Mouse (Mus musculus): Measurements from ENCODE around the gene Atp6v0e. TPM values are rescaled to one million over a fixed set of nuclear protein-coding genes. Genes with fewer than 3 reads are reported as not detected.

The Atp6v0e gene
- polyA plus RNA-seq, 1 experiment from 2014 or later: 122 TPM

- H3K27ac ChIP-seq (replicated peaks; ENCODE audit: low read depth, low read length): no peak overlapping the region
- WGBS: 97% methylated on average over 9 of the region's 9 CpGs
- peaks cover 3% of the 10 kb centered on the region; the same call in 1 of the 2 replicates for H3K36me3 ChIP-seq (replicated peaks; ENCODE audit: control insufficient read depth, insufficient read depth, low read depth, low read length)
- no peaks in the 10 kb centered on the region for H3K9me3 ChIP-seq (replicated peaks; ENCODE audit: control insufficient read depth, low read length)
- no peak overlapping the region for H3K4me2 ChIP-seq (ENCODE audit: low read depth, low read length)
- H3K4me1 ChIP-seq (ENCODE audit: control insufficient read depth, insufficient read depth, low read length): no peaks in the 10 kb centered on the region
- DNase-seq (ENCODE audit: low spot score) (no peak), ATAC-seq (replicated peaks; ENCODE audit: insufficient number of reproducible peaks, low FRiP score, low TSS enrichment, low read depth) (no peak)
- H3K27me3 ChIP-seq (ENCODE audit: control insufficient read depth, insufficient read depth, low read length): no peaks in the 10 kb centered on the region
- H3K9ac ChIP-seq (replicated peaks; ENCODE audit: low read length): no peak overlapping the region
- H3K4me3 ChIP-seq (ENCODE audit: low read depth, low read length): no peak overlapping the region
These were observed 29.8 kb upstream of the Atp6v0e start for GRCm38 (mm10) chr17:26633186-26633585.

- Histone ChIP-seq H3K27ac (replicated peaks; ENCODE audit: low read depth, low read length) (no peak overlapping the region), H3K27me3 (ENCODE audit: control insufficient read depth, insufficient read depth, low read length) (no peaks in the 10 kb centered on the region), H3K36me3 (replicated peaks; ENCODE audit: control insufficient read depth, insufficient read depth, low read depth, low read length) (peaks cover 3% of the 10 kb centered on the region; the same call in 1 of the 2 replicates), H3K4me2 (ENCODE audit: low read depth, low read length) (no peak overlapping the region), H3K4me3 (ENCODE audit: low read depth, low read length) (no peak overlapping the region), H3K9ac (replicated peaks; ENCODE audit: low read length) (no peak overlapping the region), H3K9me3 (replicated peaks; ENCODE audit: control insufficient read depth, low read length) (no peaks in the 10 kb centered on the region), H3K4me1 (ENCODE audit: control insufficient read depth, insufficient read depth, low read length) (no peaks in the 10 kb centered on the region)
- ATAC-seq (replicated peaks; ENCODE audit: insufficient number of reproducible peaks, low FRiP score, low TSS enrichment, low read depth) (no peak), DNase-seq (ENCODE audit: low spot score) (no peak)
- 96% methylated on average over 9 of the region's 9 CpGs for WGBS
These were observed 29.1 kb upstream of the Atp6v0e start for GRCm38 (mm10) chr17:26633926-26634325.

- no peak overlapping the region for H3K27ac ChIP-seq (replicated peaks; ENCODE audit: low read depth, low read length)
- 91% methylated on average over 7 of the region's 7 CpGs for WGBS
- H3K9me3 ChIP-seq (replicated peaks; ENCODE audit: control insufficient read depth, low read length): no peaks in the 10 kb centered on the region
- H3K4me3 ChIP-seq (ENCODE audit: low read depth, low read length): no peak overlapping the region
- no peak for DNase-seq (ENCODE audit: low spot score)
- no peak overlapping the region for H3K9ac ChIP-seq (replicated peaks; ENCODE audit: low read length)
- H3K27me3 ChIP-seq (ENCODE audit: control insufficient read depth, insufficient read depth, low read length): no peaks in the 10 kb centered on the region
- peaks cover 3% of the 10 kb centered on the region; the same call in 1 of the 2 replicates for H3K36me3 ChIP-seq (replicated peaks; ENCODE audit: control insufficient read depth, insufficient read depth, low read depth, low read length)
- ATAC-seq (replicated peaks; ENCODE audit: insufficient number of reproducible peaks, low FRiP score, low TSS enrichment, low read depth): no peak
- H3K4me2 ChIP-seq (ENCODE audit: low read depth, low read length): no peak overlapping the region
- no peaks in the 10 kb centered on the region for H3K4me1 ChIP-seq (ENCODE audit: control insufficient read depth, insufficient read depth, low read length)
These were observed 28.5 kb upstream of the Atp6v0e start for GRCm38 (mm10) chr17:26634539-26634938.

GRCm38 (mm10) chr17:26635951-26636350 is 27.1 kb upstream of the Atp6v0e start:
- 87% methylated on average over 7 of the region's 7 CpGs for WGBS
- no peaks in the 10 kb centered on the region for H3K27me3 ChIP-seq (ENCODE audit: control insufficient read depth, insufficient read depth, low read length)
- DNase-seq (ENCODE audit: low spot score) (no peak), ATAC-seq (replicated peaks; ENCODE audit: insufficient number of reproducible peaks, low FRiP score, low TSS enrichment, low read depth) (no peak)
- no peaks in the 10 kb centered on the region for H3K4me1 ChIP-seq (ENCODE audit: control insufficient read depth, insufficient read depth, low read length)
- H3K27ac ChIP-seq (replicated peaks; ENCODE audit: low read depth, low read length): no peak overlapping the region
- H3K9ac ChIP-seq (replicated peaks; ENCODE audit: low read length): no peak overlapping the region
- no peaks in the 10 kb centered on the region; the same call in 1 of the 2 replicates for H3K36me3 ChIP-seq (replicated peaks; ENCODE audit: control insufficient read depth, insufficient read depth, low read depth, low read length)
- no peak overlapping the region for H3K4me2 ChIP-seq (ENCODE audit: low read depth, low read length)
- H3K9me3 ChIP-seq (replicated peaks; ENCODE audit: control insufficient read depth, low read length): no peaks in the 10 kb centered on the region
- H3K4me3 ChIP-seq (ENCODE audit: low read depth, low read length): no peak overlapping the region

- no peak for ATAC-seq (replicated peaks; ENCODE audit: insufficient number of reproducible peaks, low FRiP score, low TSS enrichment, low read depth)
- Histone ChIP-seq H3K27me3 (ENCODE audit: control insufficient read depth, insufficient read depth, low read length) (no peaks in the 10 kb centered on the region), H3K4me3 (ENCODE audit: low read depth, low read length) (no peak overlapping the region), H3K27ac (replicated peaks; ENCODE audit: low read depth, low read length) (no peak overlapping the region), H3K36me3 (replicated peaks; ENCODE audit: control insufficient read depth, insufficient read depth, low read depth, low read length) (peaks cover 9% of the 10 kb centered on the region), H3K4me2 (ENCODE audit: low read depth, low read length) (no peak overlapping the region), H3K9me3 (replicated peaks; ENCODE audit: control insufficient read depth, low read length) (no peaks in the 10 kb centered on the region), H3K9ac (replicated peaks; ENCODE audit: low read length) (no peak overlapping the region), H3K4me1 (ENCODE audit: control insufficient read depth, insufficient read depth, low read length) (no peaks in the 10 kb centered on the region)
- 60% methylated on average over 4 of the region's 4 CpGs for whole genome bisulfite sequencing
- no peak for DNase-seq (ENCODE audit: low spot score)
These were observed 25.2 kb upstream of the Atp6v0e start for GRCm38 (mm10) chr17:26637851-26638250.

GRCm38 (mm10) chr17:26638655-26639054 is 24.4 kb upstream of the Atp6v0e start:
- Histone ChIP-seq H3K36me3 (replicated peaks; ENCODE audit: control insufficient read depth, insufficient read depth, low read depth, low read length) (peaks cover 9% of the 10 kb centered on the region), H3K4me3 (ENCODE audit: low read depth, low read length) (no peak overlapping the region), H3K9ac (replicated peaks; ENCODE audit: low read length) (no peak overlapping the region), H3K27me3 (ENCODE audit: control insufficient read depth, insufficient read depth, low read length) (no peaks in the 10 kb centered on the region), H3K4me2 (ENCODE audit: low read depth, low read length) (no peak overlapping the region), H3K9me3 (replicated peaks; ENCODE audit: control insufficient read depth, low read length) (no peaks in the 10 kb centered on the region), H3K27ac (replicated peaks; ENCODE audit: low read depth, low read length) (no peak overlapping the region), H3K4me1 (ENCODE audit: control insufficient read depth, insufficient read depth, low read length) (no peaks in the 10 kb centered on the region)
- 37% methylated on average over 7 of the region's 7 CpGs for WGBS
- ATAC-seq (replicated peaks; ENCODE audit: insufficient number of reproducible peaks, low FRiP score, low TSS enrichment, low read depth): 0 out of 2 replicates have a peak, but pooled peaks have one; percentile 26
- peak; percentile 80 for DNase-seq (ENCODE audit: low spot score)

GRCm38 (mm10) chr17:26639791-26640190 is 23.2 kb upstream of the Atp6v0e start:
- 75% methylated on average over 2 of the region's 2 CpGs for WGBS
- H3K36me3 ChIP-seq (replicated peaks; ENCODE audit: control insufficient read depth, insufficient read depth, low read depth, low read length): peaks cover 12% of the 10 kb centered on the region
- no peaks in the 10 kb centered on the region for H3K4me1 ChIP-seq (ENCODE audit: control insufficient read depth, insufficient read depth, low read length)
- no peaks in the 10 kb centered on the region for H3K27me3 ChIP-seq (ENCODE audit: control insufficient read depth, insufficient read depth, low read length)
- no peak overlapping the region for H3K27ac ChIP-seq (replicated peaks; ENCODE audit: low read depth, low read length)
- no peaks in the 10 kb centered on the region for H3K9me3 ChIP-seq (replicated peaks; ENCODE audit: control insufficient read depth, low read length)
- ATAC-seq (replicated peaks; ENCODE audit: insufficient number of reproducible peaks, low FRiP score, low TSS enrichment, low read depth): no peak
- DNase-seq (ENCODE audit: low spot score): no peak
- no peak overlapping the region for H3K9ac ChIP-seq (replicated peaks; ENCODE audit: low read length)
- H3K4me3 ChIP-seq (ENCODE audit: low read depth, low read length): no peak overlapping the region
- no peak overlapping the region for H3K4me2 ChIP-seq (ENCODE audit: low read depth, low read length)

- no peaks in the 10 kb centered on the region for H3K4me1 ChIP-seq (ENCODE audit: control insufficient read depth, insufficient read depth, low read length)
- H3K27ac ChIP-seq (replicated peaks; ENCODE audit: low read depth, low read length): no peak overlapping the region
- H3K36me3 ChIP-seq (replicated peaks; ENCODE audit: control insufficient read depth, insufficient read depth, low read depth, low read length): peaks cover 12% of the 10 kb centered on the region
- no peaks in the 10 kb centered on the region for H3K9me3 ChIP-seq (replicated peaks; ENCODE audit: control insufficient read depth, low read length)
- H3K4me3 ChIP-seq (ENCODE audit: low read depth, low read length): no peak overlapping the region
- no peak overlapping the region for H3K4me2 ChIP-seq (ENCODE audit: low read depth, low read length)
- no peaks in the 10 kb centered on the region for H3K27me3 ChIP-seq (ENCODE audit: control insufficient read depth, insufficient read depth, low read length)
- ATAC-seq (replicated peaks; ENCODE audit: insufficient number of reproducible peaks, low FRiP score, low TSS enrichment, low read depth) (no peak), DNase-seq (ENCODE audit: low spot score) (no peak)
- H3K9ac ChIP-seq (replicated peaks; ENCODE audit: low read length): no peak overlapping the region
- WGBS: 95% methylated on average over 3 of the region's 3 CpGs
These were observed 22.7 kb upstream of the Atp6v0e start for GRCm38 (mm10) chr17:26640286-26640740.
